Mouse (Mus musculus) forebrain, embryonic 11.5 days (tissue): ENCODE results near the gene Map1lc3b. TPM values are rescaled to one million over a fixed set of nuclear protein-coding genes. Genes with fewer than 3 reads are reported as not detected.

Source experiments
- ATAC-seq: fragments of 200-750 bp; cut with Nextera tagmentation; replicated peaks from 2 replicates; pipeline ENCODE4 v1.8.0; 2017; ENCODE audit warnings: moderate TSS enrichment; ENCODE audit not compliant: low FRiP score
- DNase-seq: peaks from one replicate; pipeline ENCODE4 v3.0.0-alpha.2; 2017; ENCODE audit warnings: low spot score
- H3K27ac ChIP-seq: fragments of 300-500 bp; sonication (generic); 2 replicates; pipeline ENCODE4 v1.5.1; 2014; ENCODE audit warnings: low read depth, low read length
- H3K27me3 ChIP-seq: fragments of 300-500 bp; sonication (generic); 2 replicates; pipeline ENCODE4 v1.6.1; 2014; ENCODE audit warnings: mild to moderate bottlenecking, low read length, mixed read lengths; ENCODE audit not compliant: control insufficient read depth, insufficient read depth
- H3K36me3 ChIP-seq: fragments of 300-500 bp; sonication (generic); 2 replicates; pipeline ENCODE4 v1.6.1; 2014; ENCODE audit warnings: mild to moderate bottlenecking, low read length, moderate library complexity, mixed read lengths; ENCODE audit not compliant: control insufficient read depth, insufficient read depth
- H3K4me1 ChIP-seq: fragments of 300-500 bp; sonication (generic); replicated peaks from 2 replicates; pipeline ENCODE4 v1.6.1; 2014; ENCODE audit warnings: low read length, mixed read lengths; ENCODE audit not compliant: control insufficient read depth, insufficient read depth
- H3K4me2 ChIP-seq: fragments of 300-500 bp; sonication (generic); 2 replicates; pipeline ENCODE4 v1.6.1; 2014; ENCODE audit warnings: low read depth, mild to moderate bottlenecking, low read length, moderate library complexity, mixed read lengths; ENCODE audit not compliant: severe bottlenecking
- H3K4me3 ChIP-seq: fragments of 300-500 bp; sonication (generic); 2 replicates; pipeline ENCODE4 v1.5.1; 2014; ENCODE audit warnings: low read depth, low read length
- H3K9ac ChIP-seq: fragments of 300-500 bp; sonication (generic); 2 replicates; pipeline ENCODE4 v1.6.1; 2014; ENCODE audit warnings: low read length
- H3K9me3 ChIP-seq: fragments of 300-500 bp; sonication (generic); 2 replicates; pipeline ENCODE4 v1.6.1; 2016; ENCODE audit warnings: low read length, mixed read lengths; ENCODE audit not compliant: control insufficient read depth
- whole genome bisulfite sequencing: fragments of 180-500 bp; shearing (Covaris S2); extraction: QIAGEN DNeasy Blood & Tissue Kit; methylation state at CpG from one replicate; pipeline ENCODE4 v1.1.7; 2014; 5-methylcytosine and 5-hydroxymethylcytosine counted together
- polyA plus RNA-seq: library from polyadenylated mRNA; unstranded; fragments of >200 nt; fragmentation: Nextera tagmentation; extraction: Ambion mirVana; gene quantifications from 2 replicates; pipeline ENCODE4 v1.2.1, GENCODE M21; 2014

The Map1lc3b gene
- polyA plus RNA-seq, 1 experiment from 2014 or later: 217 TPM

- H3K4me1 ChIP-seq: peaks cover 10% of the 10 kb centered on the region
- peak; percentile 99 for DNase-seq
- H3K36me3 ChIP-seq: no peaks in the 10 kb centered on the region
- no peaks in the 10 kb centered on the region for H3K27me3 ChIP-seq
- peak; percentile 92 for ATAC-seq
- H3K27ac ChIP-seq: 0 out of 2 replicates have a peak within 1 kb of the TSS, but pooled peaks have one; percentile 31
- H3K9me3 ChIP-seq: no peaks in the 10 kb centered on the region
- H3K4me3 ChIP-seq: peak within 1 kb of the TSS; percentile 87
- peak within 1 kb of the TSS; percentile 80 for H3K4me2 ChIP-seq
- WGBS: under 1% methylated on average over 63 of the region's 63 CpGs
- H3K9ac ChIP-seq: peak within 1 kb of the TSS; percentile 84
Observed at GRCm38 (mm10) chr8:121578676-121579451, 11.3 kb upstream of the Map1lc3b start, which contains the start of gene Fbxo31. Gene Fbxo31, minus strand, starts transcription at chr8:121578806.

- no peak overlapping the region for H3K9ac ChIP-seq
- H3K4me2 ChIP-seq: no peak overlapping the region
- WGBS: 48% methylated on average over 9 of the region's 9 CpGs
- peaks cover 10% of the 10 kb centered on the region for H3K4me1 ChIP-seq
- no peaks in the 10 kb centered on the region for H3K27me3 ChIP-seq
- no peak overlapping the region for H3K4me3 ChIP-seq
- H3K9me3 ChIP-seq: no peaks in the 10 kb centered on the region
- H3K27ac ChIP-seq: no peak overlapping the region
- no peak for DNase-seq
- H3K36me3 ChIP-seq: no peaks in the 10 kb centered on the region
- no peak for ATAC-seq
Observed at GRCm38 (mm10) chr8:121580465-121580864, 9.7 kb upstream of the Map1lc3b start.

DNA sequence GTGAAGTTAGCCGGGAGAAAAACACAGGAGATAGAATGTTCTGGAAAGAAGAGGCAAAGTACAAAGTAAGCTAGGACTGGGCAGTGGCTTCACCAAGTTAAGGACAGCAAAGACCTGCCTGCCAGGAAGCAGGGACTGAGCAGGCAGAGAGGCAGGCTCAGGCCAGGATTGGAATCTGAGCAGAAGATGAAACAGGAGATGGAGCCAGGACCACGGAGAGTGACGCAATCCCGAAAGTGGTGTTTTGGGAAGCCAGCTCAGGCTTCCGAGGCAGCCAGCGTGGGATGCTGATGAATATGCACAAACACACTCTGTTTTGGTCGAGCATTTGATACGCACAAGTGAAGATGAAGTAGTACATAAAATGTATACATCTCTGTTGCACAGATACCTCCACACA lies 6.5 kb upstream of the Map1lc3b start:
- Histone ChIP-seq H3K9ac (no peak overlapping the region), H3K27me3 (no peaks in the 10 kb centered on the region), H3K4me3 (no peak overlapping the region), H3K36me3 (no peaks in the 10 kb centered on the region), H3K4me2 (no peak overlapping the region), H3K4me1 (no peaks in the 10 kb centered on the region; the same call in 1 of the 2 replicates), H3K9me3 (no peaks in the 10 kb centered on the region), H3K27ac (no peak overlapping the region)
- DNase-seq (no peak), ATAC-seq (no peak)
- WGBS: 66% methylated on average over 8 of the region's 8 CpGs

DNA sequence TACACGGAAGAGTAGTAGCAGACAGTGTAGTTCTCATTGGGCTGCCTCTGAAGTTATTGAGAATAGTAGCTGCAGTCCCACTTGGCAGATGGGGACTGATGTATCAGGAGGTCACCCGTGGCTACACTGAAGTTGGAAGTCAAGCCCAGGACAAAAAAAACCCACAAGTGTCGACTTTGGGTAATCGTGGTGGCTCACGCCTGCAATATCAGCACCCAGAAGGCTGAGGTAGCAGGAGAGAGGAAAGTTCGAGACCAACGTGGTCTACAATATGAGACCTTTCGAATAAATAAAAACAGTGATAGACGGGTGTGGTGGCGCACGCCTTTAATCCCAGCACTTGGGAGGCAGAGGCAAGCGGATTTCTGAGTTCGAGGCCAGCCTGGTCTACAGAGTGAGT lies 5.4 kb upstream of the Map1lc3b start:
- Histone ChIP-seq H3K27me3 (no peaks in the 10 kb centered on the region), H3K4me1 (peaks cover 2% of the 10 kb centered on the region; the same call in 1 of the 2 replicates), H3K36me3 (no peaks in the 10 kb centered on the region), H3K4me3 (peak overlapping the region; percentile 54), H3K27ac (no peak overlapping the region), H3K9me3 (no peaks in the 10 kb centered on the region), H3K9ac (peak overlapping the region; percentile 61), H3K4me2 (peak overlapping the region; percentile 77)
- WGBS: 42% methylated on average over 13 of the region's 13 CpGs
- no peak for DNase-seq
- ATAC-seq: no peak

GRCm38 (mm10) chr8:121585159-121585825 lies 4.9 kb upstream of the Map1lc3b start:
- ATAC-seq (peak; percentile 94), DNase-seq (peak; percentile 98)
- Histone ChIP-seq H3K36me3 (no peaks in the 10 kb centered on the region), H3K4me3 (peak overlapping the region; percentile 54), H3K27me3 (no peaks in the 10 kb centered on the region), H3K27ac (no peak overlapping the region), H3K9ac (peak overlapping the region; percentile 61), H3K4me2 (peak overlapping the region; percentile 77), H3K4me1 (peaks cover 3% of the 10 kb centered on the region; the same call in 1 of the 2 replicates), H3K9me3 (no peaks in the 10 kb centered on the region)
- 1% methylated on average over 47 of the region's 47 CpGs for WGBS

DNA sequence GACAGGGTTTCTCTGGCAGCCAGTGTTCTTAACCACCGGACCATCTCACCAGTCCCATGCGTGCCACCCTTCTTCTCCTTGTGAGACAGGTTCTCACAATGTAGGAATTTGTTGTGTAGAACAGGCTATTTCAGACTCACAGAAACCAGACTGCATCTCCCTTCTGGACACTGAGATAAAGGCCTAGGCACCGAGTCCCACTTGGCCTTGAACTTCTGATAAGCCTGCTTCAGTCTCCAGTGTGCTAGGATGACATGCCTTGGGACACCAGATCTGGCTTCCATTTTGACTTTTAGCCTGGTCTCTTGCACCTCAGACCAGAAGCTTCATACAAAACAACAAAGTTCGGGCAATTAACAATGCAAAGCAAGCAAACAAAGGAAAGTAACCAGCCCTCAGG lies 1.4 kb upstream of the Map1lc3b start:
- Histone ChIP-seq H3K9ac (no peak overlapping the region), H3K27me3 (no peaks in the 10 kb centered on the region), H3K27ac (no peak overlapping the region), H3K9me3 (no peaks in the 10 kb centered on the region), H3K4me1 (peaks cover 10% of the 10 kb centered on the region; the same call in 1 of the 2 replicates), H3K36me3 (no peaks in the 10 kb centered on the region), H3K4me2 (no peak overlapping the region), H3K4me3 (no peak overlapping the region)
- DNase-seq: no peak
- 87% methylated on average over 4 of the region's 4 CpGs for WGBS
- no peak for ATAC-seq

GRCm38 (mm10) chr8:121589205-121589726 lies 895 bp upstream of the Map1lc3b start:
- Histone ChIP-seq H3K9ac (peak overlapping the region; percentile 56), H3K27me3 (no peaks in the 10 kb centered on the region), H3K36me3 (no peaks in the 10 kb centered on the region), H3K27ac (peak overlapping the region; percentile 25; the same call in 1 of the 2 replicates), H3K9me3 (no peaks in the 10 kb centered on the region), H3K4me1 (peaks cover 10% of the 10 kb centered on the region; the same call in 1 of the 2 replicates), H3K4me3 (no peak overlapping the region), H3K4me2 (no peak overlapping the region; the same call in 1 of the 2 replicates)
- 49% methylated on average over 2 of the region's 2 CpGs for WGBS
- no peak for ATAC-seq
- no peak for DNase-seq

GRCm38 (mm10) chr8:121591178-121592066 lies 1.3 kb downstream of the Map1lc3b start:
- Histone ChIP-seq H3K4me3 (peak overlapping the region; percentile 90), H3K27ac (no peak overlapping the region), H3K9ac (peak overlapping the region; percentile 77), H3K4me2 (peak overlapping the region; percentile 89), H3K36me3 (no peaks in the 10 kb centered on the region), H3K4me1 (peaks cover 10% of the 10 kb centered on the region; the same call in 1 of the 2 replicates), H3K9me3 (no peaks in the 10 kb centered on the region), H3K27me3 (no peaks in the 10 kb centered on the region)
- DNase-seq: no peak
- 20% methylated on average over 20 of the region's 20 CpGs for WGBS
- no peak; the same call in 1 of the 2 replicates for ATAC-seq
